Mouse (Mus musculus): Measurements from ENCODE around the gene Atad1. TPM values are rescaled to one million over a fixed set of nuclear protein-coding genes. Genes with fewer than 3 reads are reported as not detected.
"Not testable (repeated sequence)": the region's sequence is repeated elsewhere in the genome, so short reads cannot be mapped to it uniquely, and the experiment has no call there.

The Atad1 gene
- 10 to 100 TPM; 78.6 to 79.4 TPM for total RNA-seq (2021)

DNA sequence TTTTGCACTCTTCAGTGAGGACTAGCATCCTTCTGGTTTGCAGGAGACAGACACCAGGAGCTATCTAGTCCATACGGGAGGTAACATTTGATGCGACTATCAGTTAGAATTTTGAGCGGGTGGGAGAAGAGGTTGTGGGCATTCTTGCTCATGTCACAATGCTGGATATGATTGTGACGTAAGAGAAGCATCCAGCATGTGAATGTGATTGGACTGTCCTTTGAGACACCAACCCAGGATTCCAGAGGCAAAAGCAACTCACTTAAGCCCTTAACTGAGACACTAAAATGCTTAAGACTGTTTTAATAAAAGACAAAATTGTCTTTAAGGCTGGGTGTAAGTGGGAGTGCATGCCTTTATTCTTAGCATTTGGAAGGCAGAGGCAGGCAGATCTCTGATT lies at the start of gene Atad1:
TSS of gene Atad1 (minus strand) at position 101 of the 400 bp plus-strand sequence.
- no peak for DNase-seq (ENCODE audit: low spot score)
- intact Hi-C loops (cut with DNase I), result no loop called here

DNA sequence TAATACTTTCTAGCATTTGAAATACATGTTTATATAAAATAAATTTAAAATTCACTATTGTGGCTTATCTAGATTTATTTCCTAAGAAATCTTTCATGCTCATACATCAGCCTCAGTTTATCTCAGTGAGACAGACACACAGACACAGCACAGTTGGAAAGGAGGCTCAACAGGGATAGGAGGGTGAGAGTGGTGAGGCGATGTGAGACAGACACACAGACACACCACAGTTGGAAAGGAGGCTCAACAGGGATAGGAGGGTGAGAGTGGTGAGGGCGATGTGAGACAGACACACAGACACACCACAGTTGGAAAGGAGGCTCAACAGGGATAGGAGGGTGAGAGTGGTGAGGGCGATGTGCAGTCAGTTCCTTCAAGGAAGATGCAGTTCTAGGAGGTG lies 48.4 kb upstream of the Atad1 start:
- DNase-seq (ENCODE audit: low spot score); intact Hi-C loops (cut with DNase I): not testable (repeated sequence)

DNA sequence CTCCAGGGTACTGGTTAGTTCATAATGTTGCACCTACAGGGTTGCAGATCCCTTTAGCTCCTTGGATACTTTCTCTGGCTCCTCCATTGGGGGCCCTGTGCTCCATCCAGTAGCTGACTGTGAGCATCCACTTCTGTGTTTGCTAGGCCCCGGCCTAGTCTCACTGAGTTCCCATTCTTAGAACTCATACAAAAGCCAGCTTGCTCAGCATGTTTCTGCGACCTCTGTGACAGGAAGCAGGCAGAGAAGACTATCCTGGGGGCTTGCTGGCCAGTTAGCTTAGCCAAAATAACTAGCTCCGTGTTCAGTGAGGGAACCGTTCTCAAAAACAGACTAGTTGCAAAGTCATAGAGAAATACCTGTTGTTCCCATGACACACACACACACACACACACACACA lies 47.8 kb upstream of the Atad1 start:
- DNase-seq (ENCODE audit: low spot score); intact Hi-C loops (cut with DNase I): not testable (repeated sequence)

DNA sequence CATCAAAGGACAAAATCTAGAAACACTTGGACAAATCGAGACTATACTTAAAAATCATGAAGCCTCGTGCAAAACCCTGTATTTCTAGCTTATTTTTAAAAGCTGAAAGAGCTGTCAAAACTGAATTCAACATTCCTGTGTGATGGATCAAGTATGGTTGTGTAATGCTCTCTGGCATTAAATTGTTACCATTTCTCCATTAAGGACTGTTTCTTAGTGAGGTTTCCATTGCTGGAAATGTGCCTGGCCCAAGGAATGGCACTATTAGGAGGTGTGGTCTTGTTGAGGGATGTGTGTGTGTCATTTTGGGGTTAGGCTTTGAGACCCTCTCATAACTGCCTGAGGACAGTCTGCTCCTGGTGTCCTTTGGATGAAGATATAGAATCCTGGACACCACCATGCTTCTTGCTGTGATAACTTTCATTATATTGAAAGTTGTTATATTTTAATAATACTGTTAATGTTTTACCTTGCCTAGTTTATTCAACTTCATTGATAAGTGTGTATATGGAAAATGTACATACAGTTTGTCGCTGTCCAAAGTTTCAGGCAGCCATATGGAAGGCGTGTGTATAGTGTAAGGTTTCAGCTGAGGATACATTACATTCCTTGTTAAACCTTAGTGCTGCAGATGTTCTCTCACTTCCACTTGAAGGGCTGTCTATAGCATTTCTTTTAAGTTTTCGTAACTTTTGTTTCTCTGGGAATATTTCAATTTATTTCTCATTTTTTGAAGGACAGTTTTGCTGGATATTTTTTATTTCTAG lies 41.9 kb upstream of the Atad1 start:
- no peak for DNase-seq (ENCODE audit: low spot score)
- intact Hi-C loops (cut with DNase I), result no loop called here

DNA sequence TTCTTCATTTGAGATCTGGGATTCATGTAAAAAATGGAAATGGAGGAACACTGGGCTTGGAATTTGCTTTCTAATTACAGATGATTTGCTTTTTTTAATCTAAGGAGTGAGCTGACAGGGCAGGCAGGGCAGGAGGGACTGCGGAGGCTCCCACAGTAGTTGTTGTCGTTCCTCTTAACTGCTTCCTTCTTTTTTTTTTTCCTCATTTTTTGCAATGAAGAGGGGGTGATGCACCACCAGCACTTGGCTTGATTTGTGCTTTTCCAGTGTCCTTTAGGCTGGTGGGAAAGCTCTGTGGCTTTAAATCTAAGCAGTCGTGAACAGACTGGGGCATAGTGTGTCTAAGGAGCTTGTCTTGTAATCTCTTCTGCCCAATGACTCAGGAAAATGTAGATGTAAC lies 39.5 kb upstream of the Atad1 start:
- DNase-seq (ENCODE audit: low spot score), result no peak
- intact Hi-C loops (cut with DNase I), result loop anchor here (5.0 kb wide), 1 partner anchor 38 kb away; no protein-coding TSS in a partner anchor

DNA sequence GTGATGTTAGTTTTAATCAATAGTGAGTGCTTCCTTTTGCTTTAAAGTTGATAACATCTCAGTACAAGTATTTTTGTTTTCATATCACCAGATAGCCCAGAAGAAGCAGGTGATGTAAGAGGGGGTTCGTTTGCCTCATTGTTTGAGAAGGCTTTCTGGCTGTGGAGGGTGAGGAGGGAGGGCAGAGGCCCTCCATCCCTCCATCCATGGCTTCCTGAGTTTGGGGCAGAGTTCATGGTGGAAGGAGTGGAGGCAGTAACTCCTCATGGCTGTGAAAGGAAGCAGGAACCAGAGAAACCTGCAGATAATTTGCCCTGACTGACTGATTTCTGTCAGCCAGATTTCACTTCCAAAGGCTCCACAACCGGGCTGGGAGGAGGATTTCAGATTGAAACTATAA lies 38.8 kb upstream of the Atad1 start:
- no peak for DNase-seq (ENCODE audit: low spot score)

DNA sequence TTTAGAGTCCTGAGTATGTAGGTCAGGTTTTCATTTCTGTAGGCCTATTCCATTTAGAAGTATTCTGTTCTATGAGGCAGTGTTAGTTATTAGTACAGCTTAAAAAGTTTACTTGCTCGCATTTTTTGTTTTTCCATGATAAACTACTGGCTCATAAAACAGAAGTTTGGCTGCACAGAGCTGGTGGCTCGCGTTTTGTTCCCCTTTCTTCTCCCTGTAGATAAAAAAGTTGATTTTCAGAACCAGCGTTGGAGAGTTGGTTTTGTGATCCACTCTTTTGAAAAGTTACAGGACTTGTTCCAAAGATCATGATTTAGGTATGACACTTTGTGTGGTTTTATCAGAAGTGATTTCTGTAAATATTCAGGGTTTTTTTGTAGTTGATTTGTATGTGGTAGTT lies 22.9 kb upstream of the Atad1 start:
- intact Hi-C loops (cut with DNase I), result loop anchor here (5.0 kb wide), 1 partner anchor 40 kb away; no protein-coding TSS in a partner anchor
- DNase-seq (ENCODE audit: low spot score), result no peak

More for the DNA sequence above, 38.8 kb upstream of the Atad1 start:
- intact Hi-C loops (cut with DNase I), result loop anchor here (5.0 kb wide), 1 partner anchor 39 kb away; no protein-coding TSS in a partner anchor

DNA sequence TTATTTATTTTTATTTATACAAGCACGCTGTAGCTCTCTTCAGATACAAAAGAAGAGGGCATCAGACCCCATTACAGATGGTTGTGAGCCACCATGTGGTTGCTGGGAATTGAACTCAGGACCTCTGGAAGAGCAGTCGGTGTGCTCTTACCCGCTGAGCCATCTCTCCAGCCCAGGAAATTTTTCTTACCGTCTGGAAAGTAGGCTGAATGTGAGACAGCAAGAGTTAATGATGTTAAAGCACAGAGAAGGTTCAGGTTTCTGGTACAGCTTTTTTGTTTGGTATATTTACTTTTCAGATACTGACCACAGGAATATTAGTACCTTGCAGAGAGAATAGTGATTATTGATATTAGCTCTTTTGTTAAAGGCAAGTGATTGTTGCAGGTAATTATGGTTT lies 21.6 kb upstream of the Atad1 start:
- DNase-seq (ENCODE audit: low spot score), result no peak
- intact Hi-C loops (cut with DNase I), result loop anchor here (5.0 kb wide), 1 partner anchor 41 kb away; no protein-coding TSS in a partner anchor

DNA sequence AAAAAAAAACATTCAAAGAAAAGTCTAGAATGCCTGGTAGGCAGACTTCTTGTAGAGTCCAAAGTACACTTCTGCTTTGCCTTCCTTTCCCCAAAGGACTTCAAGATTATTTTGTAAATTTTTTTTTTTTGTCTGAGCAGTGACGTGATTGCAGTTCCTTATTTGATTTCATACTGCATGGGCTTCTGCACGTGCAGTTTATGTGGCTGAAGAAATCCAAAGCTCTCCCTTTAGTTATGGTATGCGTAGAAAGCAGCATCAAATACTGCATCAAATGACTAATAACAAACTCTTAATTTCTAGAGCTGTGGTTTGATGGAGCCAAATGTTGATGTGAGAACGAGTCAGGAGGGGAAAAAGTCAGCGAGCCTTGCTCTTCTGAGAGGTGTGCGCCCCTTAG lies 20.9 kb upstream of the Atad1 start:
- intact Hi-C loops (cut with DNase I), result loop anchor here (5.0 kb wide), 1 partner anchor 42 kb away; no protein-coding TSS in a partner anchor
- no peak for DNase-seq (ENCODE audit: low spot score)

DNA sequence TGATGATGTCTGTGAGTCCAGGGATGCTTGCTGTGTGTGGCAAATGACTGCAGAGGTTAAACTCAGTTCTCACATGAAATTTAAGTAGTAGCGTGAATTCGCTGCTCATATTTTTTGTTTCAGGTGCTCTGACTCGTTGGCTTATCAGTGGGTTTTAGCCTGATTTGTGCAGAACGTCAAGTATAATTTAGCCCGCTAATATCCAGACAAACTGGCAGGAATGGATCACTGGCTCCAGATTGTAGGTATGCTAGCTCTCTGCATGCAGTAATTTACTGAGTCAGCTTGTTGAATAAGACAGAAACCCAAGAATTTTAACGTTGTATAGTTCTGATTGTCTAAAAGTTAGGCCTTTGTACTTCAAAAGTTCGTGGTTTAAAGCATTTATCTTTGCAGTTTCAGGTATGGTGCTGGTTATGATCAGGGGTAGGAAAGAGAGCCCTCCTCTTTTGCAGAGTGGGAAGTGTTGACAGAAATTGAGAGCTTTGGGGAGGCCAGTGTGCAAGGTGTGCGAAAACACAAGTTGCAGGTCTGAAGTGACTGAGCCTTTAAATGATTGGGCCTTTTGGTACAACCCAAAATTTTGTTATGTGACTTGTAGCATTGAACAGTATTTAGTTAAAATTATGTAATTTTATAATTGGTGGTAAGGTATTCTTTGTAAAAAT lies 19.9 kb upstream of the Atad1 start:
- intact Hi-C loops (cut with DNase I), result loop anchor here (2.0 to 10.0 kb wide), 4 partner anchors 43 to 315 kb away; no protein-coding TSS in a partner anchor
- no peak for DNase-seq (ENCODE audit: low spot score)

DNA sequence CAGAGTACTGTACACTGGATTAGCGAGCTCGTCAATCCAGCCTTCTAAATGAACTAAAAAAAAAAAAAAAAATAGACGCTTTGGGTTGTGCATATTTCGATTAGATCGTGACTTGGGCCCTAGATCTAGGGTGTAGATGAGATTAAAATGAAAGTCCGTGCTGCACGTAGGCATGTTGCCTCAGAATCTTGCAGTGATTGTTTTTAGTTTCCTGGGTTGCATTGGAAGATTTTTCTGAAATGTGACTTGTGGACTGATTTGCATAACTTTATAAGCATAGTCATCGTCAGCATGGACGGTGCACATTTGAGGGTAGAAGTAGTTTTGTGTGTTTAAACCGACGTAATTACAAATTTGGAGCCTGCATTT lies 19.2 kb upstream of the Atad1 start:
- intact Hi-C loops (cut with DNase I), result loop anchor here (2.0 to 10.0 kb wide), 3 partner anchors 146 to 316 kb away; no protein-coding TSS in a partner anchor
- DNase-seq (ENCODE audit: low spot score), result no peak

DNA sequence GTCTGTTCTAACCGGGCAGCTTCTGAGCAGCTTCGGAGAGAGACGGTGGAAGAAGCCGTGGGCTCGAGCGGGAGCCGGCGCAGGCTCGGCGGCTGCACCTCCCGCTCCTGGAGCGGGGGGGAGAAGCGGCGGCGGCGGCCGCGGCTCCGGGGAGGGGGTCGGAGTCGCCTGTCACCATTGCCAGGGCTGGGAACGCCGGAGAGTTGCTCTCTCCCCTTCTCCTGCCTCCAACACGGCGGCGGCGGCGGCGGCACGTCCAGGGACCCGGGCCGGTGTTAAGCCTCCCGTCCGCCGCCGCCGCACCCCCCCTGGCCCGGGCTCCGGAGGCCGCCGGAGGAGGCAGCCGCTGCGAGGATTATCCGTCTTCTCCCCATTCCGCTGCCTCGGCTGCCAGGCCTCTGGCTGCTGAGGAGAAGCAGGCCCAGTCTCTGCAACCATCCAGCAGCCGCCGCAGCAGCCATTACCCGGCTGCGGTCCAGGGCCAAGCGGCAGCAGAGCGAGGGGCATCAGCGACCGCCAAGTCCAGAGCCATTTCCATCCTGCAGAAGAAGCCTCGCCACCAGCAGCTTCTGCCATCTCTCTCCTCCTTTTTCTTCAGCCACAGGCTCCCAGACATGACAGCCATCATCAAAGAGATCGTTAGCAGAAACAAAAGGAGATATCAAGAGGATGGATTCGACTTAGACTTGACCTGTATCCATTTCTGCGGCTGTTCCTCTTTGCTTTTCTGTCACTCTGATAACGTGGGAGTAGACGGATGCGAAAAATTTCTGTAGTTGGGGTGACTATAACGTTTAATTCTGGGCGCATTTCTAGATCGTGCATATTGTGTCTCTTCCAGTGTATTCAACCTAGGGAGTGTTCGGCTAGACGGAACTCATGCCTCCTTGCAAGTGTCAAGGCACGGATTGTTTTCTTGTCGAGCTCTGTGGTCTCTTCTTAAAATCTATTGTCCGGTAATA lies 18.5 kb upstream of the Atad1 start:
- peak; percentile 14 for DNase-seq (ENCODE audit: low spot score)
- intact Hi-C loops (cut with DNase I), result loop anchor here (2.0 to 10.0 kb wide), 3 partner anchors 147 to 317 kb away; no protein-coding TSS in a partner anchor

DNA sequence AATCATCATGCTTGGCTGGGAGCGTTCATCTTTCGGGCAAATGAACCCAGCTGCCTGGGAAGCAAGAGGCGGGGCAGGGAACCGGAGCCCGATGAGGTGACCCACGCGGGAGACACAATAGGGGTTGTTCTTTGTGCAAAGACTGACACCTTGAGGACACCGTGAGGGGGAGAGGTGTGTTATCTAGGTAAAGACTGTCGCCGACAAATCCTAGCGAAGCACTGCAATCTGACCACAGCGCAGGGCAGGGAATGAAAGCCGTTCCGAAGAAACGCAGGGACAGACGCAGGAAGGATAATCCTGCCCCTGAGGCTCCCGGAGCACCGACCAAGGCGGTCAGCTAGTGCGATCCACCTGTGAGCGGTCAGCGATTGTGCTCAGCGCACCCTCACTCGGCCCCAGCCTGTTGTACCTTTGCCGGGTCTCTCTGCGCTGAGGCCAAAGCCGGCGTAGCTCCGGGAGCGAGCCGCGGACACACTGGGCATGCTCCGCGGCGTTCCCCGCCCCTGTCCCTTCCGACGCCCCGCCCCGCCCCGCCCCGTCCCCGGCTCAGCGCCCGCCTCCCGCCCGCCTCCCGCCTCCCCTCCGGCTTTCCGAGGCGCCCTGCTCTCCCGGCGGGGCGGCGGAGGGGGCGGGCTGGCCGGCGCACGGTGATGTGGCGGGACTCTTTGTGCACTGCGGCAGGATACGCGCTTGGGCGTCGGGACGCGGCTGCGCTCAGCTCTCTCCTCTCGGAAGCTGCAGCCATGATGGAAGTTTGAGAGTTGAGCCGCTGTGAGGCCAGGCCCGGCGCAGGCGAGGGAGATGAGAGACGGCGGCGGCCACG lies 17.5 kb upstream of the Atad1 start, which contains the start of gene Pten:
TSS of gene Pten (plus strand) at position 598 of the 826 bp plus-strand sequence.
- intact Hi-C loops (cut with DNase I), result loop anchor here (10.0 kb wide), 2 partner anchors 148 to 318 kb away; no protein-coding TSS in a partner anchor
- peak; percentile 95 for DNase-seq (ENCODE audit: low spot score)

DNA sequence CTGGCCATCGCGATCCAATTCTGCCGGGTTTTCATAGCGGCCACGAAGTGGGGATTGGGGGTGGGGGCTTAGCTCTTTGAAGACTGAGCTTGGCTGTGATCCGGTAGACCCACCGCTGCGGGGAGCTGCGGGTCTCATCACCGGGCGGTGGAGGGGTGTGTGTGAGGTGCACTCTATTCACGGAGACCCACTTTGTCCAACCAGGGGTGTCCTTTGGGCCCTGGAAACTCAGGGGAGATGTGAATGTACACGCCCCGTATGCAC lies 17.0 kb upstream of the Atad1 start:
- DNase-seq (ENCODE audit: low spot score), result no peak
- intact Hi-C loops (cut with DNase I), result loop anchor here (10.0 kb wide), 2 partner anchors 148 to 318 kb away; no protein-coding TSS in a partner anchor

DNA sequence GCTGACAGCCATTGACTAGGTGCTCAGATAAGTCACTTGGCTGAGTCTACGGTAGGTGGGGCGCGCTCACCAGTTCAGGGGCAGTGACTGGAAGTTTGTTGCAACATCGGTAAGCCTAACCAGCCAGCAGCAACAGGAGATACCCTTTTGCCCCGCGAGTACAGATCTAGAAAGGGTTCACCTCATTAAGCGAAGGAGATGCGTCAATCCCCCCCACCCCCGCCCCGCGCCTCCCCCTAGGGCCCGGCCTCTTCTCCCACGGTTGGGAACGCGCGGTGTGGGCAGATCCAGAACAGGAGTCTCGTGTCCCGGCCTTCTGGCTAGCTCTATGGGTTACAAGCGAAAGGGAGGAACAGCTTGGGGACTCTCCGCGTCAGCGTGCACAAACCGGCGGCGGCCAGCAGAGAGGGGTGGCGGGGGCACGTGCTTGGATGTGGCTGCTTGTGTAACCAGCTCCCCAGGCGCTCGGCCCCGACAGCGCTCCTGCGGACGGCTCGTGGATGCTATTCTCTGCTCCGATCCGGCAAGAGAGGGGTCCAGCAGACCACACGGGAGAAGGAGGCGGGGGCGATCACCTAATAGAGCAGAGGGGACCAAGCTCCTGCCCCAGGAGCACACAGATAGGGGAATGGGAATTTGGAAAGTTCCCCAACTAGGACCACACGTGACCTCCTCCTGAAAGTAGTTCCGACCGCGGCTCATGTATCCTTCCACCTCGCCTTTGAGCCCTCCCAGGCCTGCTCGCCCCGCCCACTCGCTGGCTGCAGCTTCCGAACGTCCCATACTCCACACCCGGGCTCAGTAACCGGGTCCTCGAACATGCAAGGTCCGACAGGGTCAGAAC lies 16.4 kb upstream of the Atad1 start:
- peak; percentile 94 for DNase-seq (ENCODE audit: low spot score)
- intact Hi-C loops (cut with DNase I), result loop anchor here (2.0 to 10.0 kb wide), 3 partner anchors 43 to 319 kb away; no protein-coding TSS in a partner anchor

DNA sequence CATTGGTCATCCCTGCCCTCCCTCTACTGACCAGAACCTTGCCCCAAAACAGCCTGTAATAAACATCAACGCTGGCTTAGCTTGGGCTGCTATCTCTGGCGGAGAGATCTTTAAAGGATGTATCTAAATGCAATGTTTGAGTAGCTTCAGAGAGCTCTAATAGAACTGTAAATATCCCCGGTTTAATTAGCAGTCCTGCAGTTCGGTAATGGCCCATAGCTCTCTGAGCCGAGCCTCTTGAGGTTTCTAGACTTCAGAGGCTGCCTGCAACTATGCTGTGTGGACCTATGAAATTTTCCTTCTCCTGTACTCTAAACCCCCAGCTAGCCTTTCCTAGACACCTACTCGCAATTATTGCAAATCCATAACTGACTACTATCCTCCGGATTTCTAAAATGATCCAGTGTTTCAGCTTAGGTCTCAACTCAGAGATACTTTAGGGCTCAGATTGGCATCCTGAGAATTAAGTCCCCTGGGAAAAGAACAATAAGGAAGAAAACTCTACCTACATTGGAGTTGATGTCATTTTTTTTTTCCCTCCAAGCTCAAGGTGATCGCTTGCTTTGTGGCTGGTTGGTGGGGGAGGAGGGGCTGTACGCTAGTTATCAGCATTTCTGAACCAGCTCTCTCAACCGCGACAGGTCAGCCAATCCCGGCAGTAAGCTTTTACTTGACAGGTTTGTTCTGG lies 15.7 kb upstream of the Atad1 start:
- intact Hi-C loops (cut with DNase I), result loop anchor here (2.0 to 10.0 kb wide), 3 partner anchors 42 to 320 kb away; no protein-coding TSS in a partner anchor
- no peak for DNase-seq (ENCODE audit: low spot score)

Measured in heart, postnatal 25 days (tissue).